Mouse (Mus musculus) cortical plate, adult 2 months (tissue): ENCODE measurements at regions not wholly inside any gene's neighbourhood (a gene's known extent, or its start where the extent isn't known, plus 50 kb on each side); places are given as distances from the start of the nearest gene placed in this dataset.

ENCODE experiments used
- CTCF ChIP-seq: fragments of 200-500 bp; IDR thresholded peaks from 2 replicates; pipeline ENCODE4 v1.5.1; 2011; ENCODE audit warnings: mild to moderate bottlenecking, control low read depth, low read length; ENCODE audit not compliant: insufficient read depth; ENCODE audit errors: extremely low read depth
- POLR2A ChIP-seq: fragments of 200-500 bp; IDR thresholded peaks from 2 replicates; pipeline ENCODE4 v1.6.1; 2011; ENCODE audit warnings: mild to moderate bottlenecking, low read length, control low read depth; ENCODE audit not compliant: insufficient read depth; ENCODE audit errors: extremely low read depth

DNA sequence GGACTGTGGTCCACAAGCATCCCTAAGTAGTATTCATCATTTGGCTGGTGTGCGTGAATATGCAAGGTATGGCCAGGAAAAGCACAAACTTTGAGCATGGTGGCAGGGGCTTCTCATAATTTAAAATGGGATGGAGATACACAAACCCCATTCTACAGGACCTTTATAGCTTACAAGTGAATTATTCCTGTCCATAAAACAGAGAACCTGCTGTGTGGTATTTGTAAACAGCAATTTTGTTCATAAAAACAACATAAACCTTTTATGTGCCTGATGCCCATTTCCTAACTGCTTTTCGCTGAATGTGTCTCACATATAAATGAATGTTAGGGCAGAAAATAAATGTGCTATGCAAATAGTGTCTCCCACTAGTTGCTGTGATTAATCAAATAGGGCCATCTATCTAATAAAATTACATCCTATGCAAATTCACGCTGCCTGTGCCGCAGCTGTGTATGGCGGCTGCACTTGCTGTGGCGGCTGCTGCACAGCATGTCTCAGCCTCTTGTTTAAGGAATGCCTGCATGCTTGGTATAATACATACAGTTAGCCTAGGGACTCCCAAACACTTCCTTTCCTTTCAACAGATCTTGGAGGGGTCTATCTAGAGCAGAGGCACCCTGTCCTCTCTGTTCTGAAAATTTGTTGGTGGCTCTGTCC is 1235.4 kb downstream of the Fam181b start:
- TF ChIP-seq CTCF (no peak), POLR2A (no peak)
